Mouse (Mus musculus): Measurements from ENCODE around the gene Khk. TPM values are rescaled to one million over a fixed set of nuclear protein-coding genes. Genes with fewer than 3 reads are reported as not detected.

Gene Khk
- total and polyA plus RNA-seq, 2 experiments from 2014 or later = 11.8 to 16.2 TPM

- no peaks in the 10 kb centered on the region for H3K36me3 ChIP-seq (replicated peaks; ENCODE audit: control insufficient read depth, insufficient read depth, low read length)
- H3K27me3 ChIP-seq (ENCODE audit: control insufficient read depth, insufficient read depth, low read length) = no peaks in the 10 kb centered on the region
- 7% methylated on average over 43 of the region's 44 CpGs for WGBS
- peak; percentile 34; the same call in 1 of the 2 replicates for ATAC-seq (ENCODE audit: insufficient read depth, low read depth)
- DNase-seq (ENCODE audit: low spot score) = peak; percentile 28
- TF ChIP-seq CTCF (IDR thresholded peaks at IDR 0.05; ENCODE audit: low read depth) (peak; percentile 46), EP300 (IDR thresholded peaks at IDR 0.05; ENCODE audit: low read depth) (no peak)
- H3K4me3 ChIP-seq (ENCODE audit: low read depth, low read length) = peak within 1 kb of the TSS; percentile 42
- H3K9ac ChIP-seq (replicated peaks; ENCODE audit: low read depth, low read length) = peak within 1 kb of the TSS; percentile 40; the same call in 1 of the 2 replicates
- H3K27ac ChIP-seq (ENCODE audit: low read depth) = no peak within 1 kb of the TSS
- H3K9me3 ChIP-seq (replicated peaks; ENCODE audit: control insufficient read depth, low read length) = no peaks in the 10 kb centered on the region
- peaks cover 2% of the 10 kb centered on the region; the same call in 1 of the 2 replicates for H3K4me1 ChIP-seq (ENCODE audit: control insufficient read depth, insufficient read depth)
- peak within 1 kb of the TSS; percentile 73 for H3K4me2 ChIP-seq (ENCODE audit: low read depth, low read length)
Measured at GRCm38 (mm10) chr5:30944956-30945781, 23.9 kb downstream of the Khk start, which contains the start of gene Cgref1. Cgref1 (minus strand) TSS chr5:30945591.

- Histone ChIP-seq H3K9me3 (replicated peaks; ENCODE audit: control insufficient read depth, low read length) (no peaks in the 10 kb centered on the region), H3K4me3 (ENCODE audit: low read depth, low read length) (no peak overlapping the region), H3K27ac (ENCODE audit: low read depth) (no peak overlapping the region), H3K36me3 (replicated peaks; ENCODE audit: control insufficient read depth, insufficient read depth, low read length) (peaks cover 16% of the 10 kb centered on the region), H3K27me3 (ENCODE audit: control insufficient read depth, insufficient read depth, low read length) (no peaks in the 10 kb centered on the region), H3K4me1 (ENCODE audit: control insufficient read depth, insufficient read depth) (peaks cover 10% of the 10 kb centered on the region), H3K4me2 (ENCODE audit: low read depth, low read length) (no peak overlapping the region), H3K9ac (replicated peaks; ENCODE audit: low read depth, low read length) (no peak overlapping the region)
- ATAC-seq (ENCODE audit: insufficient read depth, low read depth) (no peak), DNase-seq (ENCODE audit: low spot score) (no peak)
- WGBS = 73% methylated on average over 5 of the region's 5 CpGs
- TF ChIP-seq EP300 (IDR thresholded peaks at IDR 0.05; ENCODE audit: low read depth) (no peak), CTCF (IDR thresholded peaks at IDR 0.05; ENCODE audit: low read depth) (no peak)
Measured at GRCm38 (mm10) chr5:30948620-30949019, 27.4 kb downstream of the Khk start.

GRCm38 (mm10) chr5:30949654-30950326 lies 28.6 kb downstream of the Khk start:
- DNase-seq (ENCODE audit: low spot score) (peak; percentile 93), ATAC-seq (ENCODE audit: insufficient read depth, low read depth) (peak; percentile 88)
- Histone ChIP-seq H3K27ac (ENCODE audit: low read depth) (peak overlapping the region; percentile 72), H3K9me3 (replicated peaks; ENCODE audit: control insufficient read depth, low read length) (no peaks in the 10 kb centered on the region), H3K36me3 (replicated peaks; ENCODE audit: control insufficient read depth, insufficient read depth, low read length) (peaks cover 28% of the 10 kb centered on the region), H3K4me1 (ENCODE audit: control insufficient read depth, insufficient read depth) (peaks cover 10% of the 10 kb centered on the region), H3K4me2 (ENCODE audit: low read depth, low read length) (peak overlapping the region; percentile 96), H3K9ac (replicated peaks; ENCODE audit: low read depth, low read length) (peak overlapping the region; percentile 69), H3K27me3 (ENCODE audit: control insufficient read depth, insufficient read depth, low read length) (no peaks in the 10 kb centered on the region), H3K4me3 (ENCODE audit: low read depth, low read length) (peak overlapping the region; percentile 75)
- under 1% methylated on average over 31 of the region's 31 CpGs for WGBS
- TF ChIP-seq CTCF (IDR thresholded peaks at IDR 0.05; ENCODE audit: low read depth) = no peak
- TF ChIP-seq EP300 (IDR thresholded peaks at IDR 0.05; ENCODE audit: low read depth) = no peak

GRCm38 (mm10) chr5:30950451-30950850 lies 29.2 kb downstream of the Khk start:
- Histone ChIP-seq H3K4me2 (ENCODE audit: low read depth, low read length) (peak overlapping the region; percentile 96), H3K9me3 (replicated peaks; ENCODE audit: control insufficient read depth, low read length) (no peaks in the 10 kb centered on the region), H3K36me3 (replicated peaks; ENCODE audit: control insufficient read depth, insufficient read depth, low read length) (peaks cover 35% of the 10 kb centered on the region), H3K27me3 (ENCODE audit: control insufficient read depth, insufficient read depth, low read length) (no peaks in the 10 kb centered on the region), H3K4me3 (ENCODE audit: low read depth, low read length) (peak overlapping the region; percentile 75), H3K4me1 (ENCODE audit: control insufficient read depth, insufficient read depth) (peaks cover 10% of the 10 kb centered on the region), H3K9ac (replicated peaks; ENCODE audit: low read depth, low read length) (peak overlapping the region; percentile 69), H3K27ac (ENCODE audit: low read depth) (peak overlapping the region; percentile 72)
- no peak for ATAC-seq (ENCODE audit: insufficient read depth, low read depth)
- WGBS = 52% methylated on average over 4 of the region's 4 CpGs
- no peak for DNase-seq (ENCODE audit: low spot score)
- TF ChIP-seq CTCF (IDR thresholded peaks at IDR 0.05; ENCODE audit: low read depth) = no peak
- no peak for TF ChIP-seq EP300 (IDR thresholded peaks at IDR 0.05; ENCODE audit: low read depth)

- Histone ChIP-seq H3K27me3 (ENCODE audit: control insufficient read depth, insufficient read depth, low read length) (no peaks in the 10 kb centered on the region), H3K4me2 (ENCODE audit: low read depth, low read length) (no peak overlapping the region), H3K27ac (ENCODE audit: low read depth) (no peak overlapping the region), H3K9me3 (replicated peaks; ENCODE audit: control insufficient read depth, low read length) (no peaks in the 10 kb centered on the region), H3K4me1 (ENCODE audit: control insufficient read depth, insufficient read depth) (peaks cover 10% of the 10 kb centered on the region), H3K4me3 (ENCODE audit: low read depth, low read length) (no peak overlapping the region), H3K9ac (replicated peaks; ENCODE audit: low read depth, low read length) (no peak overlapping the region), H3K36me3 (replicated peaks; ENCODE audit: control insufficient read depth, insufficient read depth, low read length) (peaks cover 39% of the 10 kb centered on the region)
- TF ChIP-seq EP300 (IDR thresholded peaks at IDR 0.05; ENCODE audit: low read depth) = no peak
- DNase-seq (ENCODE audit: low spot score) = no peak
- 64% methylated on average over 2 of the region's 2 CpGs for WGBS
- ATAC-seq (ENCODE audit: insufficient read depth, low read depth) = no peak
Measured at GRCm38 (mm10) chr5:30950922-30951321, 29.7 kb downstream of the Khk start.

All from heart, postnatal 0 days (tissue).